Mouse (Mus musculus) limb, embryonic 13.5 days (tissue): ENCODE results near the gene Speer3. TPM values are rescaled to one million over a fixed set of nuclear protein-coding genes. Genes with fewer than 3 reads are reported as not detected.
"Not testable (repeated sequence)": the region's sequence is repeated elsewhere in the genome, so short reads cannot be mapped to it uniquely, and the experiment has no call there.

Experiments used
- ATAC-seq: fragments of 200-750 bp; cut with Nextera tagmentation; 2 replicates; pipeline ENCODE4 v1.8.0; 2017; ENCODE audit warnings: low read depth, moderate number of reproducible peaks, moderate TSS enrichment; ENCODE audit not compliant: low FRiP score
- H3K27ac ChIP-seq: fragments of 300-500 bp; sonication (generic); 2 replicates; pipeline ENCODE4 v1.5.1; 2015; ENCODE audit warnings: inconsistent platforms, mild to moderate bottlenecking, moderate library complexity
- H3K27me3 ChIP-seq: fragments of 300-500 bp; sonication (generic); 2 replicates; pipeline ENCODE4 v1.6.1; 2015; ENCODE audit warnings: mild to moderate bottlenecking, inconsistent platforms
- H3K36me3 ChIP-seq: fragments of 300-500 bp; sonication (generic); 2 replicates; pipeline ENCODE4 v1.6.1; 2015; ENCODE audit warnings: inconsistent platforms, mild to moderate bottlenecking, moderate library complexity
- H3K4me1 ChIP-seq: fragments of 300-500 bp; sonication (generic); 2 replicates; pipeline ENCODE4 v1.6.1; 2015; ENCODE audit warnings: inconsistent platforms
- H3K4me2 ChIP-seq: fragments of 300-500 bp; sonication (generic); replicated peaks from 2 replicates; pipeline ENCODE4 v1.6.1; 2015; ENCODE audit warnings: inconsistent platforms, mild to moderate bottlenecking, moderate library complexity
- H3K4me3 ChIP-seq: fragments of 300-500 bp; sonication (generic); 2 replicates; pipeline ENCODE4 v1.5.1; 2015; ENCODE audit warnings: moderate library complexity, mild to moderate bottlenecking, inconsistent platforms
- H3K9ac ChIP-seq: fragments of 300-500 bp; sonication (generic); 2 replicates; pipeline ENCODE4 v1.6.1; 2015; ENCODE audit warnings: mild to moderate bottlenecking, inconsistent platforms
- H3K9me3 ChIP-seq: fragments of 300-500 bp; sonication (generic); 2 replicates; pipeline ENCODE4 v1.6.1; 2016; ENCODE audit warnings: inconsistent platforms
- WGBS: fragments of 180-500 bp; shearing (Covaris S2); methylation state at CpG from one replicate; pipeline ENCODE4 v1.1.7; 2015; 5-methylcytosine and 5-hydroxymethylcytosine counted together
- polyA plus RNA-seq: library from polyadenylated mRNA; unstranded; fragments of >200 nt; fragmentation: Nextera tagmentation; extraction: Ambion mirVana; gene quantifications from 2 replicates; pipeline ENCODE4 v1.2.1, GENCODE M21; 2015

Speer3 gene
- polyA plus RNA-seq, result not detected in 2 replicates

DNA sequence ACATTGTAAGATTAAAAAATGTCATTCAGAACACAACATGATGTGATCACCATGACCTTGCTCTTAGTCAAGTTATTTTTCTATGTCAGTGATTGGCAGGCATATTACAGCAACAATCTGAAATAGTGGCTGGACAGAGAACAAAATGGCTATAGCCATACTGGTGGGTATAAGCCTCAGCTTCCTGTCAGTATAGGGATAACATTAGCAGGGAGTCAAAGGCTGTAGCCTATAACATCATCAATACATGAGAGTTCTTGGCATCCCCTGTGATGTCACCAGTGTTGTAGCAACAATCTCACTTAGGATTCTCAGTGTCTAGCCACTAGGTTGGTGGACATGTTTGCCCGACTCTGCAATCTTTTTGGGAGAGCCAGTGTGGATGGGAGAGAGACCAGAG lies at the start of gene Speer3:
Speer3 (plus strand) TSS at position 301 of the 400 bp plus-strand sequence.
- 76% methylated on average over 1 of the region's 1 CpGs for WGBS

DNA sequence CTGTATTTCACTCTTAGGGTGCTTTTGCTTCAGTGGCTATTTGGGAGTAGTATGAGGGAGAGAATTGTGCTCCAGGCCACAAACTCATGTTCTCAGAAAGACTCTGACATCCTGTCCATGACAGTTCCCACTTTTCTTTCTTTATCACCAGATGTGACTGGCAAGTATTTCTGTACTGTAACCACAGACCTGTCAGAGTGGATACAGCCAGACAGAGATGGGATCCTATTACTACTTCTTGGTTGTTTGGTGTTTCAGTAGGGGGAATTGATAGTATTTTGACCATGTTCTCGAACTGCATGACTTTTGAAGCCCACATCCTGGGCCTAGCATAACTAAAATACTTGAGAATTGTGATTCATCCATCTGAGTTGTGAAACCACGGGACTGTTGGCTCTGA lies 19.1 kb downstream of the Speer3 start:
- H3K4me2 ChIP-seq, H3K9me3 ChIP-seq, H3K4me3 ChIP-seq, ATAC-seq, H3K9ac ChIP-seq, H3K27me3 ChIP-seq, H3K27ac ChIP-seq, H3K4me1 ChIP-seq, H3K36me3 ChIP-seq: not testable (repeated sequence)
- WGBS, result 65% methylated on average over 2 of the region's 2 CpGs

More for the DNA sequence above, at the start of gene Speer3:
- H3K9ac ChIP-seq, result no peak within 1 kb of the TSS
- no peaks in the 10 kb centered on the region for H3K27me3 ChIP-seq
- no peak within 1 kb of the TSS for H3K27ac ChIP-seq
- no peak within 1 kb of the TSS for H3K4me2 ChIP-seq
- H3K36me3 ChIP-seq, result no peaks in the 10 kb centered on the region
- H3K4me3 ChIP-seq, result no peak within 1 kb of the TSS
- H3K4me1 ChIP-seq, result no peaks in the 10 kb centered on the region
- no peaks in the 10 kb centered on the region for H3K9me3 ChIP-seq
- no peak for ATAC-seq

DNA sequence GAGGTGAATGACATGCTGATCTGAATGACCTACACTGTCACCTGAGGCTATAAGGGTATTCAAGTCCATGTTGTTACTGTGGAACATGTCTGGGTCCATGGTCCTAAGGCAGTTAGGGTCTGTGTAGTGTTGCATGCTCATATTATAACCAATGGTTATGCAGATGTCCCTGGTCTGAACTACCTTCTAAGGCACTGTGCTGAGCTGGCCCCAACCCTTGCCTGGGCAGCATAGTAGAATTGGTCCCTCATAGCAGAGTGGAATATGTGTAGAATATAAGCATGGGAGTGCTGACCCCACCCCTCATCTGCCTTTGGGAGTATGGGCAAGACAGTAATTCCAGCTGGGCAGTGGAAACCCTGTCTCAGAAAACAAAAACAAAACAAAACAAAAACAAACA lies 33.7 kb downstream of the Speer3 start:
- no peaks in the 10 kb centered on the region for H3K27me3 ChIP-seq
- no peak overlapping the region for H3K9ac ChIP-seq
- no peak for ATAC-seq
- no peaks in the 10 kb centered on the region for H3K36me3 ChIP-seq
- H3K27ac ChIP-seq, result no peak overlapping the region
- H3K4me1 ChIP-seq, result no peaks in the 10 kb centered on the region
- H3K9me3 ChIP-seq, result no peaks in the 10 kb centered on the region
- H3K4me2 ChIP-seq, result no peak overlapping the region
- no peak overlapping the region for H3K4me3 ChIP-seq

DNA sequence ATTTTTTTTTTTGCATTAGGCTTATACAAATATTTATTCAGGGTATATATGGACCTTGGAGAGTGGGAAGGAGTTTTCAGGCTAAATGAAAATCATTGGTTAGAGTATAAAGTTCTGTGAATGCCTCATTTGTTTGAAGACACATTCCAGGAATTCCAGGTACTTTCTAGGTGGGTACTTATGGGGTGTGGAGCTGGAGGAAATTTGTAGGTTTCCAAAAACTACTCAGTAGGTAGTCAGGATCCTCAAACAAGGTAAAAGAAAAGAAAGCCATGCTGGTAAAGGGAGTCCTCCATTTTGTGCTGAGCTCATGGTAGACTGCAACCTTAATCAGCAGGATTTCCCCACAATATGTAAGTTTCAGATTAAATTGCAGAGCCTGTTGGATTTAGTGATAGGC lies 35.3 kb downstream of the Speer3 start:
- no peak overlapping the region for H3K4me2 ChIP-seq
- ATAC-seq, result no peak
- H3K4me3 ChIP-seq, result no peak overlapping the region
- H3K27me3 ChIP-seq, result no peaks in the 10 kb centered on the region
- H3K9ac ChIP-seq, result no peak overlapping the region
- H3K9me3 ChIP-seq, result no peaks in the 10 kb centered on the region
- no peaks in the 10 kb centered on the region for H3K4me1 ChIP-seq
- no peak overlapping the region for H3K27ac ChIP-seq
- no peaks in the 10 kb centered on the region for H3K36me3 ChIP-seq

DNA sequence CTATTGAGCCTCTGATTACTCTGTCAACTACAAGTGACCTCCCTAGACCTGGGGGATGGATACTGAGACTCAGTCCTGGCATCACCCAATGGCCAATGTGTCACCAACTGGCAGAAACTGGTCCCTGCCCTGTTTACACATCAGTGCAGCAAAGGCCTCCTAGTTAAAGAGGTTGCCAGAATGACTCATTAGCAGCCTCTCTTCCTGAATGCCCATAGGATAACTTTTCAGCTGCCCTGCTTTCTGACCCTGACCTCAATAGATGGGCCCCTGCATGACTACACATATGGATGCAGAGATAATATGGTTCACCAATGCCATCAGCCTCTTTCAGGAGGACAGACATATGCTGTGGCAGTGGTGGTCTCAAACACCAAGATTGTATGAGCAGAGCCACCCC lies 52.9 kb downstream of the Speer3 start:
- ATAC-seq, result no peak
- no peak overlapping the region for H3K27ac ChIP-seq
- H3K4me3 ChIP-seq, result no peak overlapping the region
- H3K4me1 ChIP-seq, result no peaks in the 10 kb centered on the region
- H3K4me2 ChIP-seq, result no peak overlapping the region
- no peaks in the 10 kb centered on the region for H3K9me3 ChIP-seq
- H3K27me3 ChIP-seq, result no peaks in the 10 kb centered on the region
- no peaks in the 10 kb centered on the region for H3K36me3 ChIP-seq
- H3K9ac ChIP-seq, result no peak overlapping the region

Other genes starting within 250 kb of the Speer3 start
- gene Sema3e, start 233.7 kb downstream of the Speer3 start, polyA plus RNA-seq, result 5.5 TPM in 2 replicates